Mouse (Mus musculus) left cerebral cortex, postnatal 10 days (tissue): ENCODE measurements at regions not wholly inside any gene's neighbourhood (a gene's known extent, or its start where the extent isn't known, plus 50 kb on each side); places are given as distances from the start of the nearest gene placed in this dataset.

Source experiments
- DNase-seq, 2 experiments: peaks; one replicate each; pipeline ENCODE4 v3.0.0; 2021 to 2022; ENCODE audit warnings: low spot score in 2 of 2, mixed read lengths in 1 of 2; ENCODE audit errors: extremely low spot score in 1 of 2
- intact Hi-C: fragments of 180-260 bp; cut with DNase I; formaldehyde crosslinking; loops from one replicate; pipeline ENCODE4 v1.15.1; 2025

DNA sequence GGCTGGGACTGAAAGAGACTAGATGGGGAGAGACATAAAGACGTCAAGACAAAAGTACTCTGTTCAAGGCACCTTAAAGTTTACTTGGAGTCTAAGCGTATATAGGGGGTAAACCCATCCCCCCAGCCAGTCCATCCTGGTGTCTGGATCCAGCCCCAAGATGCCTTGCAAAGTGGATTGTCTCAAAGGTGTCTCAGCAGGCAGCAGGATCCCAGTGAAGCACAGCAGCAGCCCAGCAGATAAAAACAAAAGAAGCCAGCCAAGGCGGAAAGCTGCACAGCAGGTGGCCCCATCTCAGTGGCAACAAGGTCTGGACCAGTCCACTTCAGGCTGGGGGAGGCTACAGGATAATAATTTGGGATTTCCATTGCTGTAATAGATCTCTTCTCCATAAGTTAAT, 72.0 kb upstream of the Col5a2 start:
- intact Hi-C loops: no loop called here
- DNase-seq: peak in 1 of 2 experiments; percentile 25

DNA sequence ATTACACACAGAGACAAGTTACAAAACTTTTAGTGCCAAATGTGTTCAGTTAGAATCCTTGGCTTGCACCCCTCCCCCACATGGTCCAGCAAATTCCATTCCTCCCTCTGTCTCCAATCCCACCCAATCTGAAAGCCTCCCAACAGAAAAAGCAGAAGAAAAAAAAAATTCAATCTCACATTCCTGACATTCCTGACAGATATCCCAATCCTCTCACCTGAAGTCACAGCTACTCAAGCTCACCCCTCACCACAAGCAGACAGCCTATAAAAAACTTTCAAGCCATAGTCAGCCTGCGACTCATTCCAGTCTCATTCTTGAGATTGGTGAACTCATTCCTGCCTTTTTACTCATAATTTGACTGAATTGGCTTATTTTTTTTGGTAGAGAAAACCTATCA, 77.4 kb upstream of the Col5a2 start:
- intact Hi-C loops: no loop called here
- no peak for DNase-seq

DNA sequence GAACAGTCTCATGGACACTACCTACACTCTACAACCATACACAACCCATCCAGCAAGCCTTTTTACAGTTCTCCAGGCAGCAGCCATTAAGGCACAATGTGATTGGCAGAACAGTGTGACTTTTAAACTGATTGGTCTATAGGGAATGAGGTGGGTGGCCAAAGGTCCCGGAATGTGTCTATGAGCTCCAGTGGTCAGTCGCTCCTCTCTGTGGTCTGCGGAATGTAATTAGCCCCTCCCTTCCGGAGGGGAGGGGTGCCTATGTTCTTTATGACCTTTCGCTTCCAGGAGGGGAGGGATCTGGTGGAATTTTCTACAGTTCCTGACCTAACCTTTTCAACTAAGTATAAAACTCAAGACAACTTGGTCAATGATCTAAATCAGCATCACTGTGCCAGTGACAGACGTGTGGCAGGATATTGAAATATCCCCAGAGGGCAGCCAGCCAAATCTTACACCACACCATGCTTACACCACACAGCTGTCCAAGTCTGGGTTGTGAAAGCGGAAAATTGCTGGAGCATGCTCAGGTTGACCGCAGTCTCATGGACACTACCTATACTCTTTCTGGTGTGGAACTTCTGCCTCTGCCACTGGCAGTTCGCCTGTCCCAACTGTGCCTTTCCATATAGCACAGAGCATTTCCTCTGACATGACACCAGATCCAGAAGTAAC, 84.4 kb upstream of the Col5a2 start:
- intact Hi-C loops: no loop called here
- DNase-seq: no peak

DNA sequence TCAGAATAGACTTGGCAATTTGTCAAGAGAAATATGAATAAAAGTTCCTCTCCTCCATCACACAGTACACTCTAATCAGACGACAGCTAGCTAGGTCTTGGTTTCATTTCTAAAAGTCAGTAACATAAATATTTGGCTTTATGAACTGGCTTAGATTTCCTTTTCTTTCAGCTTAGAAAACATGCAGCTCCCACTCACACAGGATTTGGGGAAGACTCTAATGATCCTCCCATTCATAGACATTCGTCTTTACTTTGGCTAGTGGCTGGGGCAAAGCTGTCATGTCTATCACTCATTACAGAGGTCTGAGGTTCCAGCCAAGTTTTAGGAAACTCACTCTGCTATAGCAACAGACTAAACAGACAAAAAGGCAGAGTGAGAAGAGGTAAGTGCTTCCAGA, 94.2 kb upstream of the Col5a2 start:
- intact Hi-C loops: no loop called here

DNA sequence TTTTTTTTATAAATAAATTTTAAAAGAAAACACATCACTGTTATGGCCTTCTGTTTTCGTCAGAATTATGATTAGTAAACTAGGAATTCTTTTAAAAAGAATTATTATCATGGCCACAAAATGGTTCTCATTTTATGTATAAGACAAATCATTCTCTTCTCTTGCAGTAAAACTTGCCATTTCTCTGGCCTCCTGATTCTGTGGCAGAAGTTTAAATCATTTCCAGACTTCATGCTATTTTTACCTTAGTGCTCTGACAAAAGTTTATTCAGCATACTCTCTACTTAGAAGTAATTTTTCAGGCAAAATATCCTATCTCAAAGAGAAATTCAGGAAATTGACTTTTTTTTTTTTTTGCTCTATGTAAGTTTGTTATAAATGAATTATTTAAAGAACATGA, 96.3 kb upstream of the Col5a2 start:
- intact Hi-C loops: no loop called here

More for the DNA sequence above, 94.2 kb upstream of the Col5a2 start:
- no peak for DNase-seq

DNA sequence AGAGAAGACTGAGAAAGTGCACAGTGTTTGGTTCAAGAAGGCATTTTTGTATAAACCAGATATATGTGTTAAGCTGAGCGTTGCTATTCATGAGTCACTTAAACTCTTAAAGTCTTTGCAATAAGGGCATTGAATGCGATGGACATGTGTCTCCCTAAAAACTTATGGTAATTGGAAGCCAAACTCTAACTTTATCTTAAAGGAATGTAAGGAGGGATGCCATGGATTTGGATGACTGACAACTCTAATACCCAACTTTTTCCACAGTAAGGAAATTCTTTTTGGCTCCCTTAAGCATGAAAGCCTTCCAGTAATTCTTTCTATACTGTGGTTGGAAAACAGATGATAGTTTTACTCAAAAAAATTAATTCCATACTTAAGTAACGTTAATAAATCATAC, 96.9 kb upstream of the Col5a2 start:
- DNase-seq: no peak
- intact Hi-C loops: no loop called here

More for the DNA sequence above, 96.3 kb upstream of the Col5a2 start:
- no peak for DNase-seq

DNA sequence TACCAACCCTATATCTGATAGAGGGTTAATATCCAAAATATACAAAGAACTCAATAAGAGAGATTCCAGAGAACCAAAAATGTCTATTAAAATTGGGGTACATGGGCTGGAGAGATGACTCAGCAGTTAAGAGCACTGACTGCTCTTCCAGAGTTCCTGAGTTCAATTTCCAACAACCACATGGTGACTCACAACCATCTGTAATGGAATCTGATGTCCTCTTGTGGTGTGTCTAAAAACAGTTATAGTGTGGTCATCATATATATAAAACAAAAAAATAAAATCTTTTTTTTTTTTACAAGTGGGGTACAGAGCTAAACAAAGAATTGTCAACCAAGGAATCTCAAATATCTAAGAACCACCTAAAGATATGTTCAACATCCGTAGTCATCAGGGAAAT, 102.5 kb upstream of the Col5a2 start:
- DNase-seq: no peak
- intact Hi-C loops: no loop called here

DNA sequence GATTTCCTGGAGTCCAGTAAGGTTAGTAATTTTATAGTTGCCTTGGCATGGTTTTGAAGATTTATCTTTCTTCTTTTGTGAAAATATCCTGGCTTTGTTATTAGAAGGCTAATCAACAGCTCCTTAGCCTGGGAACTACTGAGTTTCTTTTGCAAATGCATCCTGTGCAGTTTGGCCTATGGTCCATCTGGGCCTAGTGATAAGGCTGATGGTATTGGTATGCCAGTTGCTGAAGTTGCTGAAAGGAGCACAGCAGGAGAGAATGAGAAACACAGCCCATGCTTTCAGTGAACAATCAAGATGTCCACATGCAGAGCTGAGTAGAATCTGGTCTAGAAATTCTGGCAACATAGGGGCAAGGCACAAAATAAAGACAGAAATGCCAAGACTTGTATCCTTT, 105.2 kb upstream of the Col5a2 start:
- no peak for DNase-seq
- intact Hi-C loops: no loop called here

DNA sequence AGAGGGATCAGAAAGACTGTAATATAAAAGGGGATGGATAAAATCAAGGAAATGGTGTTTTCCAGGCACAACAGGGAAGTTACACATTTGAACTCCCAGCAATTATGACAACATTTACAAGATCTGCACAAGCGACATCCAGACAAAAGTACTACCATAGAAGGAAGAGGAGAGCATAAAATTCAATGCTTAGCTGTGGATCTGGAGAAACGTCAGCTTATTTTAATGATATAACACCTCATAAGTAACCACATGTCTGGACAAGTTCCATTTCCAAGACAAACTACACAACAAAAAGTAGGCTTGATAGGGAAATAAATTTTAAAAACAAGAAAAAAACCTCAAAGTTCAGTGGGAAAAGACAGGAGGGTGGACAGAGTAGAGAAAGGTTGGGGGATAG, 115.9 kb upstream of the Col5a2 start:
- intact Hi-C loops: no loop called here
- no peak for DNase-seq

DNA sequence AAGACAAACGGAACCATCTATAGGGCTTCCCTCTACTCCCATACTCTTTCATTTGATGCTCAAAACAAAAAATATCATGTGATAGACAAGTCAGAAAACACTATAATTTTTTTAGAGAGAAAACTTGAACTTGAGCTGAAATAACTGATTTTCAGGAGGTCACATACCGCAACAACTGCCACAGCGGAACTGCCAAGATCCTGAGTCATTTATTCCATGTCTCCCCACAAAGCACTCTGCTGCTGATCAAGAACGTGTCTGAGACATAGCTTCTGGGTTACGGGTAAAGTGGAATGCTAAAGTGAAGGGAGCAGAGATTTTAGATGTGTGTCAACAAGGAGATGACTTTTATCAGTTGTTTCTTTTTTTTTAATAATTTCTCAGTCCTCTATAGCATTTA, 122.8 kb upstream of the Col5a2 start:
- intact Hi-C loops: loop anchor here (5.0 kb wide), 1 partner anchor 194 kb away; no protein-coding TSS in a partner anchor
- no peak for DNase-seq

DNA sequence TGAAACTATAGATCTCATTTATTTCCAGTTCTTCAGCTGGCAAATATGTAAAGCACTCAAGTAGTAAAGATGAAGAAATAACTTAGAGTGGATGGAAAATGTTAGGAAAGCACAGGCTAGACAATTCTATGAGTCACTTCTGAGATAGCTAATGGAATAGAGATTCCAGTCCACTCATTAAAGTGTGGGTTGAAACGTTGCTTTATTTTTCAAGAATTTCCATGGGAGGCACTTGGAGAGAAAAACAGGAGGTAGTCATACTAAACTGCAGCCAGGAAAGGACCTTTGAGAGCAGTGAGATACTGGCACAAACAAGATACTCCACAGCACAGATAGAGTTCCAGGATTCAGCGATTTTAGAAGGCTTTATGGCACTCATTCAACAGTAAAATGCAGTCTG, 123.7 kb upstream of the Col5a2 start:
- no peak for DNase-seq
- intact Hi-C loops: loop anchor here (5.0 kb wide), 1 partner anchor 194 kb away; no protein-coding TSS in a partner anchor

DNA sequence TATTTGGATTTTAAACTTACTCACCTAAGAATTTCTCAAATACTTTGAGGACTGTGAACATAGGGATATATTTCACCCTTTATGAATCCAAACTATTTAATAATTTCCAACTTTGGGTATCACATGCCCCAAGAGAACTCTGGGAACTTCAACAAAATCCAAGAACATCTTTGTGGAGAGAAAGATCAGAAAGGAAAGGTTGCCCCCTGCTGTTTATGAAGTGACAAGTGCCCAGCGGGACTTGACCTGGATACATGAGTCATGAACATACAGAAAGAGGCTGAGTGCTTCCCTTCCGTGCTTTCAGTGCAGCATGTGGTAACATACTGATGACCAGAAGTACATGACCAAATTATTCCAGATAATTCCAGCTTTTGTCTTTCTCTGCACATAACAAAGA, 124.8 kb upstream of the Col5a2 start:
- peak in 1 of 2 experiments; percentile 28 for DNase-seq
- intact Hi-C loops: loop anchor here (5.0 kb wide), 1 partner anchor 196 kb away; no protein-coding TSS in a partner anchor

DNA sequence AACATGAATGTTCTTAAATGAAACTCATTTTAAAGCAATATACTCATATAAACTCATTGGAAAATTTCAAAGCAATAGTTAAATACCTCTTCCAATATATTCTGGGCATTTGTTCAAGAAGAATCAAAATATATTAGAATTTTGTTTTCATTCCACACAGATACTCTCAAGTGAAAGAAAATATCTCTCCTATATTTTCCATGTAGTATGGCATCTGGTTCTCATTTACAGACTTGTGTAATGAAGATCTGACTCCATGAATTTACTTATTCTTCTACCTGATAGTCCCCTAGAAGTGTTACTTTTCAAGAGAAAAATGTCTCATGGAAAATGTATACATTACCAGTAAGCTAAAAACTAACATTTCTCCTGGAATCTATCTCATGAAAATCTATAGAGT, 144.2 kb upstream of the Col5a2 start:
- DNase-seq: no peak
- intact Hi-C loops: no loop called here

DNA sequence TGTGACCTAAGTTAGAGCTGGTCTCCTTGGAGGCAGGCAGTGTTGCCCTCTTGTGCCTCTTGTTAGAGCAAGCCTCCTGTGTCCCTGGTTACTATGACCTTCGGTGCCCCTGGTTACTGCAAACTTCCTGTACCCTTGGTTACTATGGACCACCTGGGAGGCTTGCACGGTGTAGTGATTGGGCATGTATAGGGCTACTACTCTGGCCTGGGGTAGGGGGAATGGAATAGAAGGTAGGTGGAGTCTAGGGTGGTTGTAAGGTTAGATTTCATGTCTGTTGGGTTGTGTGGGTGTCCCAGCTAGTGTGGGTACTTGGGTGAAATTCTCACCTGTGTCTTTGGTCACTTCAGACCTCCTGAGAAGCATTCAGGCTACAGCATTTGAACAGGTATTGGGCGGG, 141.7 kb upstream of the Wdr75 start:
- intact Hi-C loops: no loop called here
- no peak for DNase-seq

DNA sequence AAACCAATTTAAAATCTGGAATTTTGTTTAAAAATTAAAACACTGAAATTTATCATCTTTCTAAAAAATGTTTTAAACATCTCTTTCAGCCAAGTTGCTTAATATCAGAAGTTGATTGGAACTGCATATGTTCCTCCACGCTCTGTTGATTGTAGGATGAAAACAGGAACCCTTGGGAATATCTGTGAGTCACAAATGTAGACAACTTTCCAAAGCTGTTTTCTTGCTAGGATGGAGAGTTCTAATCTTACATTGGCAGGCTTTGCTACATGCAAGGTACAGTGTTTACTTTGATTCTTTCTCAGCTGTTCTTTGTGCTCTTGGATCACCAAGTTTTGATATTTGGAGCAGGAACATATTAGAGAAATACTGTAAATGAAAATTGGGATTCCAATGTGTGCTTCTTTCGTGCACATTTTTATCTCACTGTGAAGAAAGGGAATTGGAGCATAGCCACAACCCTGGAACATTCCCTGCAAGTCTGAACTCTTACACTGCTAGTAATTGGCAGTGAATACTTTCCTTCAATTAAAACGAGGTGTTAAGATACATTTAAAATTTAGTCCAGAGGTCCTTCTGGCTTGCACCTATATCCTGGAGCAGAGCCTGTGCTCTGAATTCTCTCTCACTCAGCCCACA, 131.0 kb upstream of the Wdr75 start:
- DNase-seq: no peak
- intact Hi-C loops: no loop called here

DNA sequence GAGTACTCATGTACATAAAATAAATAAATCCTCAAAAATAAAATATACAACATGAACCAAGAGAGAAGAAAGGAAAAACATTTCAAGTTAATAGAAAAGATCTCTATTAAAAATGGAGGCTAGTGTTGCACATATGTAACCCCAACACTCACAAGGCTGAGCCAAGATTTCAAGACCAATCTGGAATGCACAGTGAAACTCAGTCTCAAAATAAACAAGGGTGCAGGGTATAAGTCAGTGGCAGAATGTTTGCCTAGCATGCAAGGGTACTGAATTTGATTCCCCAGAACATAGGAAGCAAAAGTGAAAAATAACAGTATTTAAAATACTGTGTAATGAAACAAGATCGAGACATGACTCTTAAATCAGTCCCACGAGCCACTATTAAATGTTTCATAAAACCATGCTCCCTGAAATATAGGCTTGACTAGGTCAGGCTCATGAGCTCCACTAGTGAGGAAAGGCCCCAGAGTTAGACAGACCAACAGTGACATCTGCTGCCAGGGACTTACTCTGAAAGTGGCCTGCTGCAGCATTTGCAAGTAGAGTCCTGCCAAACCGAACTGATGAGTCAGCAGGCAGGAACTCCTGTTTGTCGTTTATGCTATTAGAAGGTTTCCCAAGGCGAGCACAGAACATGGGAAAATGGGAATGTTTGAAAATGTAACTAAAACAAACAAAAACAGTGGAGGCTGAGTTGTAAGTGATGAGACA, 122.4 kb upstream of the Wdr75 start:
- intact Hi-C loops: loop anchor here (10.0 kb wide), 1 partner anchor 928 kb away; no protein-coding TSS in a partner anchor
- DNase-seq: peak; percentile 58 to 60

DNA sequence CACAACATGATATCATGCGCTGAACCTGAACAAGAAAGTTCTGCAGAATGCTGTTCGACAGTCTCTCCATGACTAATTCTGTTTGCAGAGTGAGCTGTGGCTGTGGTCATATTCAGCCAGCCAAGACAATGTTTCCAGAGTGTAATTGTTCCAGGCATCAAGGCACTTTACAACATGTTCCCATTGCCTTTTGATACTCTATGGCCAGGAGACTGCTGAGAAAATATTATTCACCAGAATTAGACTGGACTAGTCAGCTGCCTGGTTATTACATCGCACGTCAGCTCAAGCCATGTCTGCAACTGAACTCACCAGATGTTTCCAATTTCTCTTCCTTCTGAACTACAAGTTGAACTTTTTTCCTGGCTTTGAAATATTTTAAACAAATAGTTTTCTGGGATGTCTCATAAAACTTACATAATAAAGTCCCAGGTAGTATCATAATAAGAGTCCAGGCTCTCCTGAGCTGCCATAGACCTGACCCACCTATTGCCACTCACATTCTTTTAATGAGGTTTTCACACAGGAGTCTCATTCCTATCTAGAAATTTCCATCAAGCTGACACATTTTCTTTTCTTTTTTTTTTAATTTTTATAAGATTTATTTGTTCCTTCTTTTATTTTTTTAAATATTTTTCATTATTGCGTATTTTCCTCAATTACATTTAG, 119.1 kb upstream of the Wdr75 start:
- DNase-seq: no peak
- intact Hi-C loops: loop anchor here (10.0 kb wide), 1 partner anchor 931 kb away; no protein-coding TSS in a partner anchor

DNA sequence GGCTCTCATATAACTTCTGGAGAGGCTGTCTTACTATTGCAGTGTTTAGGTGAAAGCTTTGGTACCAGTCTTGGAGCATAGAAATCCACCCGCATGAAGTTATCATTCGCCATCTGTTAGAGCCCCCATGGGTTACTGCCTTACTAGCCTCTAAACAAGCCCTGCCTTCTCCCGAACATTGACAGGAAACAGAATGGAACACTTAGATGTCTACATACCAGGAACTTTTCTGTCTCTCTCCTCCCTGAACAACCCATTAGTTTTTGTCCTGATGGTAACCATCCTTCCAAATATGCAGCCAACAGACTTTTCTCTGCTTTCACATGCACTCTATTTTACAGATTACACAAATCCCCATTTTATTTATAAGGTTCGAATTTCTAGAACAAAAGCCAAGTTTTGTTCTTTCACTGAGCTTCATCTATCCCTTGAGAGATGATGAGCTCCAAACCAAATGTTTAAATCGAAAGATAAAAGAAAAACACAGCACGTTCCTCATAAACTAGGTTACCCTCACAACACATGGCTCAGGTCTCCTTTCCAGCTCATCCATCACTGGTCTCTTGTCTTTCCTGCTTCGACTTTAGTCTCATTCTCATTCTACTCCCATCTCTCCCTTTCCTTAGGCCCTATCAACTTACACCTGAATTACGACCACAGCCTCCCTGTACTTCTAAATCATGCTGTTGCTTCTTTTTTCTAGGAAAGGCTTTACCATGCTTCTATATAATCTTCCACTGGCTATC, 114.8 kb upstream of the Wdr75 start:
- intact Hi-C loops: loop anchor here (10.0 kb wide), 1 partner anchor 935 kb away; no protein-coding TSS in a partner anchor
- no peak for DNase-seq

DNA sequence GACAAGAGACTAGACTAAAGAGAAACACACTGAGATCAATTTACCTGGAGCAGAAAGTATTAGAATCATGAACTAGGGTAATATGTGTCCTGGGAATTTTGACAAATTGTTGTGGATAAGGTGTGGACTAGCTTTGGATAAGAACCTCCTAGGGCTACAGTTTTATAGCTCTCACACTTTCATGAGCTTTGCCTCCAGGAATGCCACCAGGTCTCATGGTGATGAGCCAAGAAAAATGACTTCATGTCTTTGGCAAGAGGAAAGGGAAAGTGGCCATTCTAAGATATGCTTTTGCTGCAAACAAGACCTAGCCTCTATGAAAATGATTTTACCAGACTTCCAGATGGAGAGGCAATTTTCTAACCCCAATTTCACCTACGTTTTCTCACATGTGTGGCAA, 94.1 kb upstream of the Wdr75 start:
- DNase-seq: no peak
- intact Hi-C loops: no loop called here
